Mouse (Mus musculus): ENCODE measurements around the gene Taok1. TPM values are rescaled to one million over a fixed set of nuclear protein-coding genes. Genes with fewer than 3 reads are reported as not detected.
"Not testable (repeated sequence)": the region's sequence is repeated elsewhere in the genome, so short reads cannot be mapped to it uniquely, and the experiment has no call there.

Taok1 gene
- total RNA-seq, 2 experiments from 2014 or later = 34.3 to 35.1 TPM

GRCm38 (mm10) chr11:77597266-77597665, 10.3 kb downstream of the Taok1 start:
- no peak for DNase-seq
- intact Hi-C loops (cut with DNase I; ENCODE audit: low total_unique reads) = no loop called here

GRCm38 (mm10) chr11:77591388-77591787, 16.2 kb downstream of the Taok1 start:
- intact Hi-C loops (cut with DNase I; ENCODE audit: low total_unique reads) = no loop called here
- no peak for DNase-seq

GRCm38 (mm10) chr11:77590801-77591200, 16.8 kb downstream of the Taok1 start:
- intact Hi-C loops (cut with DNase I; ENCODE audit: low total_unique reads) = no loop called here
- DNase-seq = no peak

- intact Hi-C loops (cut with DNase I; ENCODE audit: low total_unique reads) = no loop called here
Observed at GRCm38 (mm10) chr11:77585201-77585600, 22.4 kb downstream of the Taok1 start.

GRCm38 (mm10) chr11:77545261-77545660, 62.4 kb downstream of the Taok1 start:
- DNase-seq = no peak
- intact Hi-C loops (cut with DNase I; ENCODE audit: low total_unique reads) = no loop called here

More at GRCm38 (mm10) chr11:77585201-77585600, 22.4 kb downstream of the Taok1 start:
- no peak for DNase-seq

- intact Hi-C loops (cut with DNase I; ENCODE audit: low total_unique reads) = no loop called here
- DNase-seq = no peak
Observed at GRCm38 (mm10) chr11:77532202-77532846, 75.3 kb downstream of the Taok1 start.

- intact Hi-C loops (cut with DNase I; ENCODE audit: low total_unique reads) = no loop called here
- DNase-seq = no peak
Observed at GRCm38 (mm10) chr11:77530862-77531261, 76.8 kb downstream of the Taok1 start.

- DNase-seq = no peak
- intact Hi-C loops (cut with DNase I; ENCODE audit: low total_unique reads) = no loop called here
Observed at GRCm38 (mm10) chr11:77529644-77530043, 78.0 kb downstream of the Taok1 start.

- intact Hi-C loops (cut with DNase I; ENCODE audit: low total_unique reads); DNase-seq: not testable (repeated sequence)
Observed at GRCm38 (mm10) chr11:77528420-77528819, 79.2 kb downstream of the Taok1 start.

GRCm38 (mm10) chr11:77525804-77526486, 81.7 kb downstream of the Taok1 start:
- intact Hi-C loops (cut with DNase I; ENCODE audit: low total_unique reads) = no loop called here
- no peak for DNase-seq

GRCm38 (mm10) chr11:77520601-77521529, 86.8 kb downstream of the Taok1 start:
- intact Hi-C loops (cut with DNase I; ENCODE audit: low total_unique reads) = no loop called here
- peak; percentile 27 for DNase-seq

- intact Hi-C loops (cut with DNase I; ENCODE audit: low total_unique reads) = no loop called here
- DNase-seq = no peak
Observed at GRCm38 (mm10) chr11:77519043-77519442, 88.6 kb downstream of the Taok1 start, which contains the start of gene Gm10392. TSS of gene Gm10392 (minus strand) at chr11:77519198.

- DNase-seq = no peak
- intact Hi-C loops (cut with DNase I; ENCODE audit: low total_unique reads) = no loop called here
Observed at GRCm38 (mm10) chr11:77518051-77518798, 89.4 kb downstream of the Taok1 start.

GRCm38 (mm10) chr11:77516553-77517425, 90.8 kb downstream of the Taok1 start:
- no peak for DNase-seq
- intact Hi-C loops (cut with DNase I; ENCODE audit: low total_unique reads) = no loop called here

GRCm38 (mm10) chr11:77515637-77516552, 91.7 kb downstream of the Taok1 start, which contains the start of gene Trp53i13:
TSS of gene Trp53i13 (minus strand) at chr11:77515980.
- intact Hi-C loops (cut with DNase I; ENCODE audit: low total_unique reads) = no loop called here

GRCm38 (mm10) chr11:77514832-77515636, 92.6 kb downstream of the Taok1 start, which contains the start of gene Abhd15:
TSS of gene Abhd15 (plus strand) at chr11:77515121.
- peak; percentile 84 for DNase-seq
- intact Hi-C loops (cut with DNase I; ENCODE audit: low total_unique reads) = no loop called here

More at GRCm38 (mm10) chr11:77515637-77516552, 91.7 kb downstream of the Taok1 start, which contains the start of gene Trp53i13:
- no peak for DNase-seq

Data from gastrocnemius, postnatal 14 days (tissue).